Mouse (Mus musculus) brain, embryonic 14.5 days (tissue): ENCODE results near the gene Nap1l1. TPM values are rescaled to one million over a fixed set of nuclear protein-coding genes. Genes with fewer than 3 reads are reported as not detected.

Source experiments
- DNase-seq: peaks from one replicate; pipeline ENCODE4 v3.0.0-alpha.2; 2011; ENCODE audit warnings: low read depth
- CTCF ChIP-seq: fragments of 200-500 bp; IDR thresholded peaks from 2 replicates; pipeline ENCODE4 v1.5.1; 2012; ENCODE audit warnings: inconsistent platforms, mild to moderate bottlenecking, moderate library complexity, borderline replicate concordance; ENCODE audit not compliant: insufficient read depth, insufficient read length; ENCODE audit errors: extremely low read depth
- POLR2A ChIP-seq: fragments of 200-500 bp; IDR thresholded peaks from 2 replicates; pipeline ENCODE4 v1.6.1; 2012; ENCODE audit warnings: mild to moderate bottlenecking, inconsistent platforms, borderline replicate concordance; ENCODE audit not compliant: poor library complexity, insufficient read depth, insufficient read length, severe bottlenecking; ENCODE audit errors: extremely low read depth
- polyA plus RNA-seq: library from polyadenylated mRNA; depleted of rRNA; stranded (reverse); fragments of >200 nt; gene quantifications from 2 replicates; pipeline ENCODE4 v1.2.3, GENCODE M21; 2012

Gene Nap1l1
- polyA plus RNA-seq, 1 experiment: 274 TPM

DNA sequence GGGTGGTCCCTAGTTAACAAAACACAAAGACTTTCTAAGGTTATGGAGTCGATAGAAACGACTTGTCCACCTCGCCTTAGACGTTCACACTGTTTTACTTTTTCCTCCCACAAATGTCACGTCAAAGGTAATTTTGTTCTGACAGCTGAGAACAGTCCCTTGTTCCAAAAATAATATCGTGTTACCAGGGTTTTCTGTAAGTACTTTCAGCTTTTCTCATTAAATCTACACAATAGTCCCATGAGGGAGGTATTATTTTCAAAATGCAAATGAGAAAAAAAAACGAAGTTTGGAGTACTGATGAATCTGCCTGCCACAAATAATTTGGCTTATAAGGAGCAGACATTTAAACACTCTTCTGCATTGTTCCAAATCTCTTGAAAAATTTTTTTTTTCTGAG lies 14.9 kb upstream of the Nap1l1 start:
- TF ChIP-seq POLR2A (no peak), CTCF (no peak)
- no peak for DNase-seq

GRCm38 (mm10) chr10:111459040-111459439 lies 14.0 kb upstream of the Nap1l1 start:
- TF ChIP-seq CTCF: no peak
- no peak for TF ChIP-seq POLR2A
- peak; percentile 62 for DNase-seq

DNA sequence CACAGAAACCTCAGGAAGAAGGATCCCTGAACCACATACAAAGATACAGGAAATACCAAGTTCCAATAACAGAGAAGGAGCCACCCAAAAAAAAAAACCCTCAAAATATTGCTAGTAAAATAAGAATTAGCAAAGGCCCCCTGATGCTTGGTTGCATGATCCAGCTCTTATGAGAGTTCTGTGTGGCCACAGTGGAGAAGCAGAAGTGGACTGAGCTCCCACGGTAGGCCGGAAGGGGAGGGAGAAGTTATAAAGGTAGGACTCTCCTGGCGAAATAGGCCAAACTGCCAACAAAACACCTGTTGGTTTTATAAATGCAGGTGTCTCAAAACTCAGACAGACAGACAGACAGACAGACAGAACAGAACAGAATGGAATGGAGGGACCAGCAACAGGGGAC lies 13.1 kb upstream of the Nap1l1 start:
- TF ChIP-seq CTCF (no peak), POLR2A (no peak)
- no peak for DNase-seq

GRCm38 (mm10) chr10:111460381-111460780 lies 12.6 kb upstream of the Nap1l1 start:
- DNase-seq: peak; percentile 65
- TF ChIP-seq CTCF (no peak), POLR2A (no peak)

GRCm38 (mm10) chr10:111464833-111465232 lies 8.2 kb upstream of the Nap1l1 start:
- no peak for DNase-seq
- TF ChIP-seq POLR2A (no peak), CTCF (no peak)

GRCm38 (mm10) chr10:111465409-111465808 lies 7.6 kb upstream of the Nap1l1 start:
- TF ChIP-seq CTCF (no peak), POLR2A (no peak)
- DNase-seq: no peak

GRCm38 (mm10) chr10:111471166-111471565 lies 1.9 kb upstream of the Nap1l1 start:
- DNase-seq: no peak
- TF ChIP-seq CTCF: no peak
- no peak for TF ChIP-seq POLR2A

GRCm38 (mm10) chr10:111473511-111474371 lies 718 bp downstream of the Nap1l1 start:
- peak; percentile 73 for DNase-seq
- no peak for TF ChIP-seq CTCF
- TF ChIP-seq POLR2A: no peak

DNA sequence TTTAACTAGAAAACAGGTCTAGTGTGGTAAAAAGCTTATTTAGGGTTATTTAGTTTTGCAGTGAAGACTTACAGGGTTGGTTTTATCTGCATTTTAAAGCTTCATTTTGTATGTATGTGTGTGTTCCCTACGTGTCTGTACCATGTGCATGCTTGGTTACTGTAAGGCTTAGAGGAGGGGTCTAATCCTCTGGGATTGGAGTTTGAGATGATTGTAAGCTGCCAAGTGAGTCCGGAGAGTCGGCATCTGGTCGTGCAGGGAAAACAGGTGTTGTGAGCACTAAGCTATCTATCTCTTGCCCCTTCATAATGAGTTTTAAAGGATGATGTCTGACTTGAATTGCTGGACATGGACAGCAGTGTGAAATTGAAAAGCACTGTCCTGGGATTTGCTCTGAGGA lies 3.3 kb downstream of the Nap1l1 start:
- TF ChIP-seq POLR2A (no peak), CTCF (no peak)
- peak; percentile 38 for DNase-seq

- DNase-seq: no peak
- no peak for TF ChIP-seq POLR2A
- TF ChIP-seq CTCF: no peak
Observed at GRCm38 (mm10) chr10:111476989-111477510, 4.0 kb downstream of the Nap1l1 start.

DNA sequence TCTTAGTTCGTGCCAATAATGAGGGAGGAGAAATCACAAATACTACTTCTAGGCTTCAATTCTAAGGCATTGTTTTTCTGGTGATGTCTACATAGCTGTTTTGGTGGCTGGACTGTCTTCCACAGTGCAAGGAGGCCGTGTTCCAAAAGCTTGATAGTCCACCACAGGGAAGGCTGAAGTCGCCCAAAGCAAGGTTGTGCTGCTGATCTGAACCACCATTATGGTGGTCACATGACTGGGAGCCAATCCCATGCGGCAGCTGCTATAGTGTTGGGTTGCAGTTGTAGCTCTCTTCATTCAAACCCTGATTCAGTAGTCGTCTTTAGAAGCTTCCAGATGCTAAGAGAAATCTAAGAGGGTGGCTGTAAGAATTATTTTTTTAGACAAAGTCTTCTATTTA lies 6.6 kb downstream of the Nap1l1 start:
- TF ChIP-seq CTCF: no peak
- no peak for TF ChIP-seq POLR2A
- DNase-seq: no peak

- DNase-seq: no peak
- TF ChIP-seq POLR2A (no peak), CTCF (no peak)
Observed at GRCm38 (mm10) chr10:111482654-111483053, 9.6 kb downstream of the Nap1l1 start.
